Mouse (Mus musculus) CH12.LX (cell line): ENCODE results near the gene Nid1. TPM values are rescaled to one million over a fixed set of nuclear protein-coding genes. Genes with fewer than 3 reads are reported as not detected.

Experiments
- DNase-seq: peaks from one replicate; pipeline ENCODE4 v3.0.0-alpha.2; 2013; ENCODE audit errors: extremely low read depth
- H3K27ac ChIP-seq: 2 replicates; pipeline ENCODE4 v1.5.1; 2012; ENCODE audit warnings: low read depth, mild to moderate bottlenecking, control low read depth, moderate library complexity; ENCODE audit not compliant: insufficient read depth
- H3K27me3 ChIP-seq: replicated peaks from 2 replicates; pipeline ENCODE3; 2012; ENCODE audit warnings: inconsistent platforms
- H3K36me3 ChIP-seq, 2 experiments: replicated peaks in 1 of 2; 2 replicates each; pipeline versions ENCODE3 to v1.6.1; 2012; ENCODE audit warnings: inconsistent platforms in 1 of 2, low read length in 1 of 2, mild to moderate bottlenecking in 1 of 2, mixed read lengths in 1 of 2, moderate library complexity in 1 of 2; ENCODE audit not compliant: control insufficient read depth in 1 of 2, insufficient read depth in 1 of 2
- H3K4me1 ChIP-seq, 2 experiments: 2 replicates each; pipeline ENCODE4 v1.6.1; 2012; ENCODE audit warnings: inconsistent platforms in 1 of 2, moderate library complexity in 1 of 2; ENCODE audit not compliant: insufficient read depth in 2 of 2, control insufficient read depth in 1 of 2
- H3K4me2 ChIP-seq: 2 replicates; pipeline ENCODE4 v1.6.1; 2012; ENCODE audit warnings: low read depth, mild to moderate bottlenecking, control low read depth; ENCODE audit not compliant: poor library complexity, insufficient read depth, severe bottlenecking
- H3K4me3 ChIP-seq, 3 experiments: fragments of 150-350 bp in 1 of 3; sonication (generic) in 1 of 3; replicated peaks in 1 of 3; 2 replicates each; pipeline versions ENCODE3 to v1.5.1; 2011 to 2012; ENCODE audit warnings: low read depth in 2 of 3, low read length in 2 of 3, mild to moderate bottlenecking in 2 of 3, moderate library complexity in 2 of 3, control low read depth in 1 of 3, improper control_type of control experiment in 1 of 3, inconsistent platforms in 1 of 3, mixed read lengths in 1 of 3; ENCODE audit not compliant: poor library complexity in 1 of 3
- H3K79me2 ChIP-seq: replicated peaks from 2 replicates; pipeline ENCODE4 v1.6.1; 2012; ENCODE audit warnings: mild to moderate bottlenecking, moderate library complexity; ENCODE audit not compliant: control insufficient read depth, poor library complexity, insufficient read depth, severe bottlenecking; ENCODE audit errors: extremely low read depth
- H3K9ac ChIP-seq: 2 replicates; pipeline ENCODE4 v1.6.1; 2012; ENCODE audit warnings: low read depth, mild to moderate bottlenecking, control low read depth, moderate library complexity; ENCODE audit not compliant: insufficient read depth
- H3K9me3 ChIP-seq: replicated peaks from 2 replicates; pipeline ENCODE3; 2012; ENCODE audit warnings: low read length, inconsistent platforms, mixed read lengths
- CTCF ChIP-seq, 2 experiments: IDR thresholded peaks in 1 of 2; conservative IDR thresholded peaks in 1 of 2; 2 replicates each; pipeline ENCODE4 v1.5.1; 2011 to 2012; ENCODE audit warnings: low read depth in 2 of 2, low read length in 2 of 2, improper control_type of control experiment in 1 of 2, inconsistent platforms in 1 of 2, mild to moderate bottlenecking in 1 of 2, moderate library complexity in 1 of 2
- E2F4 ChIP-seq: IDR thresholded peaks from 2 replicates; pipeline ENCODE4 v1.6.1; 2011; ENCODE audit warnings: low read depth, low read length, improper control_type of control experiment; ENCODE audit not compliant: insufficient replicate concordance
- EP300 ChIP-seq: IDR thresholded peaks from 2 replicates; pipeline ENCODE4 v1.6.1; 2011; ENCODE audit warnings: low read length, improper control_type of control experiment
- GABPA ChIP-seq: IDR thresholded peaks from 2 replicates; pipeline ENCODE4 v1.6.1; 2012; ENCODE audit warnings: low read depth, low read length, improper control_type of control experiment, inconsistent platforms; ENCODE audit not compliant: insufficient replicate concordance
- HCFC1 ChIP-seq: IDR thresholded peaks from 2 replicates; pipeline ENCODE4 v1.6.1; 2012; ENCODE audit warnings: low read depth, mild to moderate bottlenecking, inconsistent platforms, low read length, improper control_type of control experiment
- JUN ChIP-seq: IDR thresholded peaks from 2 replicates; pipeline ENCODE4 v1.6.1; 2011; ENCODE audit warnings: low read depth, mild to moderate bottlenecking, low read length, improper control_type of control experiment, moderate library complexity; ENCODE audit not compliant: insufficient read depth
- JUND ChIP-seq: conservative IDR thresholded peaks from 2 replicates; pipeline ENCODE4 v1.6.1; 2011; ENCODE audit warnings: low read depth, low read length, improper control_type of control experiment
- KAT2A ChIP-seq: IDR thresholded peaks from 2 replicates; pipeline ENCODE4 v1.6.1; 2012; ENCODE audit warnings: low read length, improper control_type of control experiment, inconsistent platforms; ENCODE audit not compliant: insufficient replicate concordance
- MAFK ChIP-seq: IDR thresholded peaks from 2 replicates; pipeline ENCODE4 v1.6.1; 2011; ENCODE audit warnings: low read length, improper control_type of control experiment; ENCODE audit not compliant: insufficient replicate concordance
- MAX ChIP-seq: IDR thresholded peaks from 2 replicates; pipeline ENCODE4 v1.6.1; 2011; ENCODE audit warnings: low read length, improper control_type of control experiment
- MAZ ChIP-seq: IDR thresholded peaks from 2 replicates; pipeline ENCODE4 v1.6.1; 2012; ENCODE audit warnings: low read depth, mild to moderate bottlenecking, inconsistent platforms, low read length, improper control_type of control experiment, moderate library complexity
- MEF2A ChIP-seq: IDR thresholded peaks from 2 replicates; pipeline ENCODE4 v1.6.1; 2014; ENCODE audit warnings: low read depth, mild to moderate bottlenecking, inconsistent platforms, low read length, improper control_type of control experiment, borderline replicate concordance
- MYC ChIP-seq: IDR thresholded peaks from 2 replicates; pipeline ENCODE4 v1.6.1; 2011; ENCODE audit warnings: low read depth, mild to moderate bottlenecking, improper control_type of control experiment, low read length
- NELFE ChIP-seq: IDR thresholded peaks from 2 replicates; pipeline ENCODE4 v1.6.1; 2011; ENCODE audit warnings: low read depth, low read length, improper control_type of control experiment
- NRF1 ChIP-seq: IDR thresholded peaks from 2 replicates; pipeline ENCODE4 v1.6.1; 2014; ENCODE audit warnings: low read depth, mild to moderate bottlenecking, inconsistent platforms, low read length, improper control_type of control experiment, moderate library complexity
- PAX5 ChIP-seq: IDR thresholded peaks from 2 replicates; pipeline ENCODE4 v1.6.1; 2012; ENCODE audit warnings: low read length, inconsistent platforms, mixed read lengths
- POLR2A ChIP-seq: IDR thresholded peaks from 2 replicates; pipeline ENCODE4 v1.6.1; 2011; ENCODE audit warnings: low read depth, mild to moderate bottlenecking, improper control_type of control experiment, low read length
- RCOR1 ChIP-seq: conservative IDR thresholded peaks from 2 replicates; pipeline ENCODE4 v1.6.1; 2012; ENCODE audit warnings: low read depth, mild to moderate bottlenecking, inconsistent platforms, low read length, improper control_type of control experiment
- SIN3A ChIP-seq: IDR thresholded peaks from 2 replicates; pipeline ENCODE4 v1.6.1; 2012; ENCODE audit warnings: low read length, improper control_type of control experiment, inconsistent platforms
- SMC3 ChIP-seq: IDR thresholded peaks from 2 replicates; pipeline ENCODE4 v1.6.1; 2011; ENCODE audit warnings: low read depth, low read length, improper control_type of control experiment
- TBP ChIP-seq: conservative IDR thresholded peaks from 2 replicates; pipeline ENCODE4 v1.6.1; 2011; ENCODE audit warnings: low read depth, low read length, improper control_type of control experiment
- TCF12 ChIP-seq: IDR thresholded peaks from 2 replicates; pipeline ENCODE4 v1.6.1; 2014; ENCODE audit warnings: low read depth, mild to moderate bottlenecking, inconsistent platforms, low read length, improper control_type of control experiment
- USF1 ChIP-seq: IDR thresholded peaks from 2 replicates; pipeline ENCODE4 v1.6.1; 2014; ENCODE audit warnings: low read depth, mild to moderate bottlenecking, inconsistent platforms, low read length, improper control_type of control experiment
- USF2 ChIP-seq: conservative IDR thresholded peaks from 2 replicates; pipeline ENCODE4 v1.6.1; 2011; ENCODE audit warnings: low read depth, low read length, improper control_type of control experiment
- ZKSCAN1 ChIP-seq: IDR thresholded peaks from 2 replicates; pipeline ENCODE4 v1.6.1; 2012; ENCODE audit warnings: low read depth, inconsistent platforms, low read length, improper control_type of control experiment, borderline replicate concordance
- ZNF384 ChIP-seq: IDR thresholded peaks from 2 replicates; pipeline ENCODE4 v1.6.1; 2012; ENCODE audit warnings: low read depth, low read length, improper control_type of control experiment, inconsistent platforms
- dilution Hi-C: fragments of 300-500 bp; cut with MboI; formaldehyde crosslinking; loops from 2 replicates; pipeline ENCODE4 v1.14.3; 2020; ENCODE audit warnings: low sequenced_read_pairs; ENCODE audit not compliant: extremely low pct_unique_long_range_greater_than_20kb, extremely low pct_ligation_motif_present
- in situ Hi-C: fragments of 300-500 bp; cut with MboI; formaldehyde crosslinking; loops from 3 replicates; pipeline ENCODE4 v1.14.3; 2019; ENCODE audit warnings: low sequenced_read_pairs, low pct_ligation_motif_present, low pct_unique_long_range_greater_than_20kb, mixed read lengths
- polyA plus RNA-seq: library from polyadenylated mRNA; unstranded; fragments of >175 nt; gene quantifications from 2 replicates; pipeline ENCODE4 v1.2.1, GENCODE M21; 2012; ENCODE audit warnings: low read depth; ENCODE audit not compliant: insufficient read length
- total RNA-seq, 2 experiments: library from RNA; depleted of rRNA; stranded (reverse); fragments of 300-350 nt in 1 of 2; fragments of >200 nt in 1 of 2; gene quantifications; 2 replicates each; pipeline ENCODE4 v1.2.3; 2012 to 2014

Nid1 gene
- total and polyA plus RNA-seq, 3 experiments, result 0.30 to 0.94 (median 0.38) TPM

- dilution Hi-C loops, result no loop called here
- no peak overlapping the region for H3K27ac ChIP-seq
- no peak overlapping the region for H3K4me2 ChIP-seq
- no peak overlapping the region for H3K9ac ChIP-seq
- TF ChIP-seq CTCF (conservative IDR thresholded peaks at IDR 0.05 in 1 of 2, IDR thresholded peaks at IDR 0.05 in 1 of 2; ENCODE audit: low read depth in 2 of 2, low read length in 2 of 2) (no peak), PAX5 (no peak), USF2 (no peak), ZNF384 (no peak), HCFC1 (no peak), MYC (no peak), NRF1 (no peak), TCF12 (no peak), JUN (no peak), RCOR1 (no peak), MEF2A (no peak), E2F4 (no peak), NELFE (no peak), USF1 (no peak), POLR2A (no peak), GABPA (no peak)
- H3K4me3 ChIP-seq, result no peak overlapping the region
- in situ Hi-C loops, result no loop called here
- no peaks in the 10 kb centered on the region for H3K27me3 ChIP-seq
- H3K9me3 ChIP-seq, result no peaks in the 10 kb centered on the region
- no peaks in the 10 kb centered on the region for H3K79me2 ChIP-seq
- no peak for DNase-seq
- H3K4me1 ChIP-seq, result peaks cover 37 to 67% of the 10 kb centered on the region in 2 experiments
- H3K36me3 ChIP-seq, result no peaks in the 10 kb centered on the region
Observed at GRCm38 (mm10) chr13:13489861-13490260, 52.5 kb downstream of the Nid1 start.

- no peaks in the 10 kb centered on the region for H3K79me2 ChIP-seq
- H3K27ac ChIP-seq, result peak overlapping the region; percentile 65; the same call in 1 of the 2 replicates
- no peaks in the 10 kb centered on the region for H3K27me3 ChIP-seq
- no peak for DNase-seq
- no peak overlapping the region for H3K4me3 ChIP-seq
- dilution Hi-C loops (no loop called here), in situ Hi-C loops (no loop called here)
- TF ChIP-seq ZKSCAN1 (no peak), SMC3 (peak; percentile 6; the same call in 1 of the 2 replicates), RCOR1 (peak; percentile 62; the same call in 1 of the 2 replicates), SIN3A (no peak; the same call in 1 of the 2 replicates), TBP (no peak), USF1 (no peak), MAZ (no peak), MAX (no peak), MAFK (no peak), TCF12 (0 out of 2 replicates have a peak, but pooled peaks have one; percentile 19), MEF2A (no peak), KAT2A (no peak), EP300 (peak; percentile 36), JUND (no peak), CTCF (conservative IDR thresholded peaks at IDR 0.05 in 1 of 2, IDR thresholded peaks at IDR 0.05 in 1 of 2; ENCODE audit: low read depth in 2 of 2, low read length in 2 of 2) (peak in 1 of 2 experiments; percentile 13; a peak in 1 of 4 replicates)
- peaks cover 30 to 51% of the 10 kb centered on the region in 2 experiments for H3K4me1 ChIP-seq
- H3K9ac ChIP-seq, result 0 out of 2 replicates have a peak overlapping the region, but pooled peaks have one; percentile 13
- no peak overlapping the region; the same call in 1 of the 2 replicates for H3K4me2 ChIP-seq
- no peaks in the 10 kb centered on the region for H3K9me3 ChIP-seq
- no peaks in the 10 kb centered on the region for H3K36me3 ChIP-seq
Observed at GRCm38 (mm10) chr13:13492151-13492550, 54.8 kb downstream of the Nid1 start.
